Mouse (Mus musculus): ENCODE data around the gene Myo10.
A peak's percentile ranks its signal among the peaks of the same experiment; 100 is the strongest.

The Myo10 gene

DNA sequence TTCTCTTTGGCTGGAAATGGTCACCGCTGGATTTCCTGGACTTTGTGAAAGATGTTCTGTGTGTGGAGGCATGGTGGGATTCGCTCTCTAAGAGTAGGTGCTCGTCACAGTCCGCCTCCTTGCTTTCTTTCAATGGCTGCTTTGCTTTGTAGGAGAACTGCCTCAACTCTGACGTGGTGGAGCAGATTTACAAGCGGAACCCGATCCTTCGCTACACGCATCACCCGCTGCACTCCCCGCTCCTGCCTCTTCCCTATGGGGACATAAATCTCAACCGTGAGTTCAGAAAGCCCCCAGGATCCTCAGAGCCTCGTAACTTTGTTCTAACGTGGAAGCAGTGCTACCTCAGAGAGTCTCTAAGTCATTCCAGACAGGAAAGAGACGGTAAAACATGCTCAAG lies 180.8 kb downstream of the Myo10 start:
- DNase-seq (ENCODE audit: low read depth) = no peak

DNA sequence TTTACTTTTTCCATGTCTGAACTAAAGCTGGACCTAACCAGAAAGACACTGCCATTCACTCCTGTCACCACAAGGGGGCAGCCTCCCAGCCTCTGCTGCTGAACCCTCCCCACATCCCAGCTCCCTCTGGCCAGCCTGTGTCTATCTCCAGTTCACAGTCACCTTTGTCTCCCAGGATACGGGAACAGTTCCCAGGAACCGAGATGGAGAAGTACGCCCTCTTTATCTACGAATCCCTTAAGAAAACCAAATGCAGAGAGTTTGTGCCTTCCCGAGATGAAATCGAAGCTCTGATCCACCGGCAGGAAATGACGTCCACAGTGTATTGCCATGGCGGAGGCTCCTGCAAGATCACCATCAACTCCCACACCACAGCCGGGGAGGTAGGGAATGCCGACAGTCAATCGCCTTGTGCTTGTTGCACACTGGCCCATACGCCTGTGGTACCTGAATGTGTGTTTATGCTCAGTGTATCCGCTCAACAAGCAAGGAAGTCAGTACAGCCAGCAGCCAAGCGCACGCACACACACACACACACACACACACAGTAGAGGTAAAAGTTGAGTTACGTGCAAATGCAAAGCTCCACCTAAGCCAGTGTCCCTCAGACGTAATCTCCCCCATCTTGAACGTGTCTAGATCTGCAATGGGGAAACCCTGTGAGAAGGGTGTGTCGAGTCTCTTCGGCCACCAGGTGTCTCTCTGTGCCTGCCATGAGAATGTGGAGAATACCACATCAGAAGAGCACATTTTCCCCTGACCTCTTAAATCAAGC lies 183.2 kb downstream of the Myo10 start:
- DNase-seq (ENCODE audit: low read depth) = peak; percentile 84

DNA sequence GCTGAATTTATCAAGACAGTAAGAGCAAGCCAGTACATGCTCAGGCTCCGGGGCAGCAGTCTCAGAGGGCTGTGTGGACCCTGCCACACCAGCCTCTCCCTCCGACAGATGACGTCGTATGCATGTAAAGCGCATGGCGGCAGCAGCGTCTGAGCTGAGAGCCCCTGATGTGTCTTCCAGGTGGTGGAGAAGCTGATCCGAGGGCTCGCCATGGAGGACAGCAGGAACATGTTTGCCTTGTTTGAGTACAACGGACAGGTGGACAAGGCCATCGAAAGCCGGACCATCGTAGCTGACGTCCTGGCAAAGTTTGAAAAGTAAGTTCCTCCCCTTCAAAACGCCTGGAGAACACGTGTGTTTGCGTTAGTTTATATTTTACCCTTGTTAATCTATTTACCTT lies 184.0 kb downstream of the Myo10 start:
- no peak for DNase-seq (ENCODE audit: low read depth)

DNA sequence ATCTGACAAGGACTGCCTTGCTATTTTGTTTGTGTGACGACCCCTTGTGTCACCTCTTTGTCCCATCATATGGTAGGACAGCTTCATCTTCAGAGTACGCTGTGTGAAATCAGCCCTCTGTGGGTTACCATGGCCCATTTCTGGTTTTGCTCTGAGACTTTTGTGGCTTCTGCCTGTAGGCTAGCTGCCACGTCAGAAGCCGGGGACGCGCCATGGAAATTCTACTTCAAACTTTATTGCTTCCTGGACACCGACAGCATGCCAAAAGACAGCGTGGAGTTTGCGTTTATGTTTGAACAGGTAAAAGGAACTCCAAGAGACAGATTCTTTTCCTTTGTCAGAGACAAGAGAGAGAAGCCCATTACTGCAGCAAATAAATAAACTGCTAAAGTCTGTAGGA lies 184.6 kb downstream of the Myo10 start:
- no peak for DNase-seq (ENCODE audit: low read depth)

DNA sequence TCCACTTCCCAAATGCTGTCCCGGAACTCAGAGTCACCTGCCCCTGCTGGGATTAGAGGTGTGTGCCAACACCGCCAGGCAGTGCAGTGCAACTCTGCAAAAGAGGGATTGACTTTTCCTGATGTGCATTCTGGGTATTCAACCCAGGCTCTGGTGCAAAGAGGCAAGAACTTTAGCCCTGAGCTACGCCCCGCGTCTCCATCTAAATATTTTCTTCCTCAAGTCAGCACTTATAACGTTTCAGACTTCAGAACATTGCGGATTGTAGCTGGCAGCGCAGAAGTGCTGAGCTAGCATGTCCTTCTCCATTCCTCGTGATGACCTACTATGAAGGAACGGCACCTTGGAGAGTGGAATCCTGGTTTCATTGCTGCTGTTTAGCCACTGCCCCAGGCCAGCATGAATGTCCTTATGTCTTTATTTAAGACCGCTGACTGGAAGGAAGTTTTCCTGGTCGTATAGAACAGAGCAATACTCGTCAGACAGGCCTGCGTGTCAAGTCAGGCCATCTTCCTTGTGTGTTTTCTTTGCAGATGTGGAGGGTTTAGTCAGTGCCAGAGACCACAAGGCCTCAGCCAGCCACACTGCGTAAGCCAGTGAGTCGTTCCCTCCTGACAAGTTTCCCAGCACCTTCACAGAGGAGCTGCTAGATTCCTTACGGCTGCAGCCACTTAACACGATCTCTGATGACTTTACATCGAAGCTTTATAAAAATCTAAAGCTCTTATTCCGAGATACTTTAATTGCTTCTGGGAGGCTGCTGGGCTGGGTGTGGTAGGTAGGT lies 186.5 kb downstream of the Myo10 start:
- no peak for DNase-seq (ENCODE audit: low read depth)

DNA sequence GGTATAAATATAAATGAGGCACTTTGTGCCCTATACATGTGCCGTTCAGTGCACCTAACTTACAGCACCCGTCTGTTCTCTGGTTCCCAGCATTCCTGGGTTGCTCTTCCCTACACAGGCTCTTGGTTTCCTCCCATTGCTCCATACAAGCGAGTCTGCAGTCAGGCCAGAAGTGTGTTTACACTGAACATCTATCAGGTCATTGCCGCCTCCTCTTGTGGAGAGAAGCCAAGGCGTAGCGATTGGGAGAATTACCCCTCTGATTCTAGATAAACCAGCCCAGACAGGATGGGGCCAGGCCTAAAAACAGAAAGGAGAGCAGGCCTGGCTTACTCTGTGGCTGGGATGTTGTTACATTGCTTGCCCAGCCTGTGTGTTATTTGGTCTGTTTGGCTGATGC lies 187.3 kb downstream of the Myo10 start:
- no peak for DNase-seq (ENCODE audit: low read depth)

DNA sequence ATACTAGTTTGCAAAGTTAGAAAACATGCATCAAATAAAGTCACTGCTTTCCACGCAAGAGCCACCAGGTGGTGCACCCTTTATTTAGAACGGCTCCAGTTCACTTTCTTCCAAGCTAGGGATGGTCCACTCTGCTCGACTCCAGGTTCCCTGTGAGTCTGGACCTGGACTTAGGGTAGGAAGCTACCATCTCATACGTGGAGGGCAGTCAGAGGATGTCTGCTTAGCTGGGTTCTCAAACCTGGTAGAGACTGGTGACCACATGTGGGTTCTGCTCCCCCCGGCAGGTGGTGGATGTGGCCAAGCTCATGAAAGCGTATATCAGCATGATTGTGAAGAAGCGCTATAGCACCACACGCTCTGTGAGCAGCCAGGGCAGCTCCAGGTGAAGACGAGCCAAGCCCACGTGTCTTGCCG lies 189.5 kb downstream of the Myo10 start:
- DNase-seq (ENCODE audit: low read depth) = peak; percentile 74

DNA sequence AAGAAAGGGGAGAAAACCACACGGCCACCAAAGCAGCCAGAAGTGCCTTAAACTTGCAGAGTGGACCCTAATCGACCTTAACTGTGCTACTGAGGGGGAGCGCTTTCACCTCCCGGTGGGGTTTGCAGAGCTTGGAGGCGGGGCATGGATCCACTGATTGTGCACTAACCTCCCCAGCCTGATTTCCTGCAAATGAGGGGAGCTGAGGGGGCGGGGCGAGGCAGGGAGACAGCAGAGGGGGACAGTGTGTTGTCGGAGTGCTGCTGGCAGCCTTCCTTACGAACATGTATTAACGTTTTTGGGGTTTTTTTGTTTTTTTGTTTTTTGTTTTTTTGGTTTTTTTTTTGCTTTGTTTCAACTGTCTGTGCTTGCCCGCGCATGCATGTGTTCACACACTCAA lies 190.2 kb downstream of the Myo10 start:
- peak; percentile 70 for DNase-seq (ENCODE audit: low read depth)

DNA sequence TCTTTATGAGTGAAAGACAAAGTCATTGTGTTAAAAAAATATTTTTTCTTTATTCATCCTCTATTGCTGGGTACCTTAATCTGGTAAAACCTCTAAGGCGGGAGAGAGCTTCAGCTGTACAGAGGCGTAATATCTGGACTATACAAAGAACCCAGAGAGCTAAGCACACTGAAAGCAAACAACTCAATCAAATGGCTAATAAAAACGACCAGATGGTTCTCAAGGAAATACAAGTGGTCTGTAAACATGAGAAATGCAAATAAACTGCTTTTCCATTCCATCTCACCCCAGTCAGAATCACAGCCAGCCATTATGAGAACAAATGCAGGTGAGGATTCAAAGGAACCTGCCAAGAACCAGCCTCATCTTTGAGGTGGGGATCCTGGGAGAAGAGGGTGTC lies 192.2 kb downstream of the Myo10 start:
- DNase-seq (ENCODE audit: low read depth) = no peak

DNA sequence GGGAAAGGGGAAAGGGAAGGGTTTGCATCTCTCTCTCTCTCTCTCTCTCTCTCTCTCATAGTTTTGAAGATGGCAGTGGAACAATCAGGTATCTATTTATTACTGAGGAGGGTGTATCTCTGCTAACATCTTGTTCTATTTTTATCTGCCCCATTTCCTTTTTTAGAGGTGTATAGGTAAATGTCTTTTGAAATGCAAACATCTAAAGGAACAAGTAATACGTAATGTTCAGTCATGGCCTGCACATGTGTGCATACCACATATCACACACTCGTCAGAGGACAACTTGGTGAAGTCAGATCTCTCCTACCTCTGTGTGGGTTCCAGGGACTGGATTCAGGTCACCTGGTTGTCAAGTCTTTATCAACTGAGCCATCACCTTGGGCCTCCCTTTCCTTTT lies 194.9 kb downstream of the Myo10 start:
- DNase-seq (ENCODE audit: low read depth) = peak; percentile 55

DNA sequence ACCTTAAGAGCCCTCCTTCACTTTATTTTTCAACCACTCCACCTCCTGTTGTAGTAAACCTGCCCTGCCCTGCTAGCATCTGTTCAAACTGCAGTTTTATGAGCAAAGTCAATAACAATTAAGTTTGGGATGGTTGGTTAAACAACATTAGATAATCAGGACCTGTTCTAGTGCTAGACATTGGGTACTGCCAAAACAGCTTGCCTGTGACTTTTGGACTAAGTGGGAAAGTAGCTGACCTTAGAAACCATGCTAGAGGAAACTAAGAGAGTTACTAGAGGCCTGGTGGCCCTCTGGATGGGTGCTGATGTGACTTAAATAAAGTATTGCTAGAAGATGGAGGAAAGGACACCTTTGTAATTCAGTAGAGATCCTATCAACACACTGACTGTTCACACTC lies 199.7 kb downstream of the Myo10 start:
- DNase-seq (ENCODE audit: low read depth) = no peak

DNA sequence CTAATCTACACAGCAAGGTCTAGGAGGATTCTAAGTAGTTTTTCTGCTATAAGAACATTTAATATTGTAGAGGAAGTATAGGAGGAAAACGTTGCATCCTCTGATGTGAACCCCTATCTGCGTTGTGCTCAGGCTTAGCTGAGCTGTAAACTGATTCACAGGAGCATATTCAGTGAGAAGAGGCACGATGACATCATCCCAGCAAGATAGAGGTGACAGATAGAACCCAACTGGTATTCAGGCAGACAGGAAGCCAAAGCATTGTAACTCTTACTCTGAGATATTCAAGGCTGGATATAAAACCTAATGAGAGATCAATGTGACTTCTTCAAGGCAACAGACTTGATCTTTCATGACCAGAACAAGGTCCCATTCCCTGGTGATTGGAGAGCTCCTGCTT lies 200.3 kb downstream of the Myo10 start:
- DNase-seq (ENCODE audit: low read depth) = no peak

DNA sequence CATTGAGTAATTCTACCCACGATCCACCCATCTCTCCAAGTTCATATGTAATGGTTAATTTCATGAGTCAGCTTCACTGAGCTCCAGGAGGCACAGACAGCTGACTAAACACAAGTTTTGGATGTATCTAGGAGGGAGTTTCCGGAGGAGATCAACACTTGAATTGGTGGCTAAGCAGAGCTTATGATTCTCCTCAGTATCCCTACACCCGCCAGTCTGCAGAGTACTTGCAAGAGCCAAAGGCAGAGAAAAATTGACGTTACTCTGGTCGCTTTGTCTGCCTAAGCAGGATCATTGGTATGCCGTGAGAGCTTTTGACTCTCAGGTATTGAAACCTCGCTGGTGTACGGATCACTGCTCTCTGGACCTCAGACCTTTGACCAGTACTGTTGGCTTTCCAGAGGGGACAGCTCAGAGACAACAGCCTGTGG lies 204.2 kb downstream of the Myo10 start:
- no peak for DNase-seq (ENCODE audit: low read depth)

DNA sequence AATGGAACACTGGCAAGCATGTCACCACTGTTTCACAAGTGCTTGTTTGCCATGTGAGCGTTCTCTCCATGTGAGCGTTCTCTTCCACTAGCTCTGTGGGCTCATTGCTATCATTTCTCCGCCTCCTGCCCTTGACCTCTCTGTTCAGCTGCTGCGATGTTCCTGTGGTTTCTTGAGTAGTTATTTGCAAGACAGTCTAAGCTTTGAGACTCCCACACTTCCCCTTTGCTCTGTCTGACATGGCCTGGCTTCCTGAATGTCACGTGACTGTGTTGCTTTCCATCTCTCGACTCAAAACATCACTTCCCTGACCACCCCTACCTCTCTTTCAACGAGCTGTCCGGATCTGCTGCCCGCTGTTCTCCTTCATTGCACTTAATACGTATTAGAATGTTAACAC lies 206.1 kb downstream of the Myo10 start:
- peak; percentile 71 for DNase-seq (ENCODE audit: low read depth)

DNA sequence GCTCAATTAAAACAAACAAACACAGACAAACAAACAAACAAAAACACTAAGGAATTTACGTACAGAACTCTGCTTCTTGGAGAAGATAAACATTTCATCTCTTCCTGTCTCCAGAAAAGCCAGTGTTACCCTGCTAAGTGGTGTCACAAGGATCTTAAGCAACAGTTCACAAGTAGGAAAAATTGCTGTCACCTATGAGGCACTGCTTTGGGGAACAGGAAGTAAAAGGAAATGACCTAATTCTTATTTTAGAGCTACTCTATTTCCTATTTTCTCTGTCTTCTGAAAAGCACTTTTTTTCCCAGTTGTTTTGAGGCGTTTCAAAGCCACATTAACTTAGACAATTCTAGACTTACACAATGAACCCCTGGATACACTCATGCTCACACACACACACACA lies 208.1 kb downstream of the Myo10 start:
- DNase-seq (ENCODE audit: low read depth) = peak; percentile 41

DNA sequence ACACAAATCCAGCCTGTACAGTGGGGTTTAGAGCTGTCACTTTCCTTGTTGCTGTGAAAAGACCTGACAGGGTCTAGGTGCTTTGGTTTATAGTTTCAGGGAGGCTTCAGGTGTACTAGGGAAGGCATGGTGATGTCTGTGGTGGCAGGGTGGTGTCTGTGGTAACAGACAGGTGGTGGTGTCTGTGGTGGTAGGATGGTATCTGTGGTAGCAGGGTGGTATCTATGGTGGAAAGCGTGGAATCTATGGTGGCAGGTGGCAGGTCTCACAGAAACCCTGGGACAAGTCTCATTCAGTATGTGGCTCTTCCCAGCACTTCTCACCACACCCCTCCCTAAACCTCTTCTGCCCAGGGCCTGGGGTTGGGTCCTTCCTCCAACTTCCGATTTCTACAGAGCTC lies 212.0 kb downstream of the Myo10 start:
- DNase-seq (ENCODE audit: low read depth) = no peak

DNA sequence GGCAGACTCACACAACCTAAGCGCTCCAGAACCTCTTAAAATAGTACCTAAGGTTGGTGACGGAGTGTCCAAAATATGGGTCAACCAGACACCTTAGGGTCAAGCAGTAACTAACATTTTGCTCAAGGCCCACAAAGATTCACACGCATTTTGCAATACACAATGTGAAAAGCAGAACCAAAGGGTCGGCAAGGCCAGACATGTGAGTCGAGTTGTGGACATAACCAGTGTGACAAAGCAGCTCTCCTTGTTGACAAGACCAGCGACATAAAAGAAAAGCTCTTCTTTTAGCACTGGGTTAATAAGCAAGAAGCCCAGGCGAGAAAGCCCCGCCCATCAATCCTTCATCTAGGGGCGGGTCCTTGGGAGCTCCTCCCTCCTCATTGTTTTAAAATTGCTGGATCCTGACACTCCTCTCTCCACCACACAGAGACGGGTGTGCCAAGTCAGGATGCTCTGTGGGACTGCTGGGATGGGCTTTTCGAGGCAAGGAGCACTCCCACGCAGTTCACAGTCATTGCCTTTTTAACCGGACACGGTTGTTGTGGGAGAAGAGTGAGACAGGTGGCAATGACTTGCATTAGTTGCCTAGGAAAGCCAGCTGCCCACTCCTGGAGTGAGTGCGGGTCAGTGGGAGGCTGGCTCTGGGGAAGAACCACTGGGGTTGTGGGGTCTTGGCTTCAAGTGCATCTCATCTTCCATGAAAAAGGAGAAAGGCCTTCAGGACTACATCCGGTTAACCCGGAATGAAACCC lies 212.8 kb downstream of the Myo10 start:
- DNase-seq (ENCODE audit: low read depth) = no peak

DNA sequence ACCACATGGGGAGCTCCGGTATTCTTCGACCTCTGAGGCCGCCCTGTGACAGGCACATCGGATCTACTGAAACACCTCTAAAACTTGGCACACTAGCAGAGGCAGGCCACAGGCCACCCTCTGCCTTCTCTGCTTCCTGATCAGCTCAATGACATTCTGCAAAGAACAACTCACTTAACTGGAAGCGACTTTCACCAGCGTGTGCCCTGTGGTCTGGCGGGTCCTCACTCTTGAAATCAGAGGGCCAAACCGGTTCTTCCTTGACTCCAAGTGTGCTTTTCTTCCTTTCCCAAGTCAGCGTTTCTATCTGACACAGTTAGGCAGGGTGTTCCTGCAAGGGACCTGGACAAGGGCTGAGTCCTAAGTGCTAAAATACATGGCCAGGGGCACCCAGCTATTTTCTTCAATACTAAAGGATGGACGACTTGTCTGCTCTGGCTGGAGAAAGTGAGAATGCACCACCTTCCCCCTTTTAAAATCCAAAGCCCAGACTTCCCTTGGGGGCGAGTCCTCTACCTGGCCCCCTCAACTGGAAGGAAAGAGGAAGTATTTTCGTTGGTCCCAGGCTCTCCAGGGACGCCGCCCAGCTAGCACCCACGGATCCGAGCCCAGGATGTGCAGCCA lies 220.2 kb downstream of the Myo10 start:
- DNase-seq (ENCODE audit: low read depth) = no peak

DNA sequence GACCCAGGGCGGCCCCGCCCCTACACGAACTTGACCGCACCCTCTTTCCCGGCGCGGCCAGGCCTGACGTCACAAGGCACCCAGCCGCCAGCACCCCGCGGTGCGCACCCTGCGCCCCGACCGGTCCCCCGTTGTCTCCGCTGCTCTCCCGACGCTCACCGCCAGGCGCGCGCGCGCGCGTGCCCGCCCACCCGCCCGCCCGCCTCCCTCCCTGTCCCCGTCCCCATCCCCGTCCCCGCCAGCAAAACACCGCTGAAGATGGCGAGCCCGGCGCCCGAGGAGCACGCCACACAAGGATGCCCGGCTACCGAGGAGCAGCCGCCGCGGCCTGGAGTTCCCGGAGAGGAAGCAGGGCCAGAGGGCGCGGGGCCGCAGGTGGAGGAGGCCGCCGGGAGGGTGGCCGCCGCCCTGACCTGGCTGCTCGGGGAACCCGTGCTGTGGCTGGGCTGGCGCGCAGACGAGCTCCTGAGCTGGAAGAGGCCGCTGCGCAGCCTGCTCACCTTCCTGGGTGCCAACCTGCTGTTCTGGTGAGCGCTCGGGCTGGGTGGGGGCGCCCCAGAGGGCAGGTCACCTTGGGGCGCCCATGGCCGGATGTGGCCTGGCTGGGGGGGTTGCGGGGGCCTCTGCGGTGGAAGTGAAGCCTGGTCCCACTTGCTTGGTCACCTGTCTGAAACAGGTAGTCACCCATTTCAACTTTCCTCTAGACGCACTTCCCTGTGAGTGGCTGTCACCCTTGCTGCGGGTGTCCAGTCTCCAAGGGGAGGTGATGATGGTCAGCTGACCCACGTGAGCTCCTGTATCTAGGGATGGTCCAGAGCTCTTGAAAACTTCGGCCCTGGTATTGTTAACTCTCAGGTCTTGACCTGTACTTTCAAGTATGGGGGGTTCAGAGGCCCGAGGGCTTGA lies 221.0 kb downstream of the Myo10 start, which contains the start of gene Retreg1:
Gene Retreg1, plus strand, starts transcription at position 95 of the 906 bp plus-strand sequence.
- peak; percentile 92 for DNase-seq (ENCODE audit: low read depth)

DNA sequence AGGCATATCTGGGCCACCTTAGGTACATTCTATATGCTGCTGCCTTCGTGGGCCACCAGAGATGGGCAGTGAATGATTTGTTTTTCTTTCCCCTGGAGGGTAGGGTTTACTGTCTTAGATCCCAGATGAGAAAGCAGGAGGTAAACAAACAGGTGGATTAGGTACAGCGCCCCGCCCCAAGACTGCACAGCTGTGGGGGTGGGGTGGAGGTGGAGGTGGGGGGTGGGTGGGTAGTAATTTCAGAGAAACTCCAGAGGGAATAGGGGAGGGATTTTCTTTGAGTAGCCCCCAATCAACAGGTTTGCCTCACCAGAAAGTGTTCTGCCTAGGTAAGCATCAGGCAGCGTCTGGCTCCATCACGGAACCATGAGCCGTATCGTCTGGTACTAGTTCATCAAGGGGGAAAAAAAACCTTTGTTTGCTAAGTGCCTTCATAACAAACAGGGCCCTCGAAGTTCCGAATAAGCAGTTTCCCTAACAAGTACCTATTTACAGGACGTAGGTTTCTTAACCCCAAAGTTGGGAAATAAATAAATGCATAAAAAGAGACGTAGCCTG lies 221.8 kb downstream of the Myo10 start:
- DNase-seq (ENCODE audit: low read depth) = no peak

DNA sequence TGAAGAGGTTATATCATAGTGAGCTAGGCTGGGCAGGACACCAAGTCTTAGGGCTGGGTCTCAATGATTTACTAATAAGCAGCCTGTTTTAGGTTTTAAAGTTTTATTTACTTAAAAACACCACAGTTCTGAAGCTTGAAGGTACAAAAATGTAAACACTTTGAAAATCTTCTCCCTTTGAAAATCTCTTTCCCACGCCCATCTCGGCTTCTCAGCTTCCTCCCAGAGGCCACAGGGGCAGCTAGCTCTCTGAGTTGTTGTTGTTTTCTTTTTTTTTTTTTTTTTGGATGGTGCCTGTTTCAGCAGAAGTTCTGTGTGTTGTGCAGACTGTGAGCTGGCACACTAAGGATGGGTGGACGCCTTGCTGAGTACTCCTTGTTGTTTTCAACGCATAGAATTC lies 222.4 kb downstream of the Myo10 start:
- no peak for DNase-seq (ENCODE audit: low read depth)

Data from induced T-regulatory cell, adult 2 months (primary cell).